Mouse (Mus musculus): ENCODE results near the gene Lor.

Gene Lor

DNA sequence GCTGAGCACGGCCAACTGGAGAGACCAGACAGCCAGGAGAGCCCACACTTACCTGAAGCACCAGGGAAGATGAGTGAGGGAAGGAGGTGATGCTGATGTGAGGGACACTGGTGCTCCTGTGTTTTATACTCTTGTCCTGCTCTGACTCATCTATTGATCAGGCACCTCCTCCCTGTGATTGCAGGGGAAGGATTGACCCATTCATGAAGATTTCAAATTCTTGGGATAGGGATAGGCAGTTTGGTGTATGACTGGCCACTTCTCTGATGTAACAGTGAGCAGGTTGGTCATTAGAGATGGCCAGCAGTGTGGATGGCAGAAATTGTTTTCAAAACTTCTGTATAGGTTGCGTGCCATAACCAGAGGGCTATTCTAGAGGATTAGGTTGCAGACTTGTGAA, at the start of gene Lor:
Lor (minus strand) TSS at position 101 of the 400 bp plus-strand sequence.
- no peak for DNase-seq

DNA sequence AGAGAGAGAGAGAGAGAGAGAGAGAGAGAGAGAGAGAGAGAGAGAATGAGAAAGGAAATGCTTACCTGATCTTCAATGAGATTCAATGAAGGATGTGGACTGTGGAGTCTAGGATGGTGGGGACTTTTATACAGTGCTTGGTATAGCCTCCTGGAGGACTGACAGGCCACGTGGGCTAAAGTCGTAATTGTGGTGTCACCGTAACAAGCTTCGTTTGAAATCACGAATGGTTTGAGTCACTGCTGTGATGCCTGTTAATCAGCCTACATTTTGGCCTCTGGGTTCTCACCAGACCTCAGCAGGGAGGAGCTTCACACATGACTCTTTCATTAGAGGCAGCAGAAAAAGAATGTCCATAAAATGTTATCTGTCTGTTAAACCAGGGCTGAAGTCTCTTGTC, 40.9 kb upstream of the Lor start, which contains the start of gene Prr9:
Prr9 (minus strand) TSS at position 101 of the 400 bp plus-strand sequence.
- no peak for DNase-seq

DNA sequence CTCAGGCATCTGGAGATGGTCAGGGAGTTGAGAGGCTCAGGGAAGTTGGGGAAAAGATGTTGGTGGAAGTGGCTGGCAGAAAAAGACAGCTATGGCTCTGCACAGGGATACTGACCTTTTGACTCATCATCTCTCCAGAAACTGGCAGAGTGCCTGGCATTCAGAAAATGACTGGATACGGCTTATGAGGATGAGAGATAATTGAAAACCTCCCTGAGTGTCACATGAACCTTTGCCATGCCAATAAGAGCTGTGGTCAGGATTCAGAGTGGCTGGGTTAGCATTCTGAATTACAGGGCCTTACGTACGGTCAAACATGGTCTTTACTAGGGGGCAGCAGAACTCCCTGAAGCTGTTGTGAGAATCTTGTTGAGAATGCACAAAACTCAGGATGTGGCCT, 38.0 kb upstream of the Lor start:
- DNase-seq = no peak

DNA sequence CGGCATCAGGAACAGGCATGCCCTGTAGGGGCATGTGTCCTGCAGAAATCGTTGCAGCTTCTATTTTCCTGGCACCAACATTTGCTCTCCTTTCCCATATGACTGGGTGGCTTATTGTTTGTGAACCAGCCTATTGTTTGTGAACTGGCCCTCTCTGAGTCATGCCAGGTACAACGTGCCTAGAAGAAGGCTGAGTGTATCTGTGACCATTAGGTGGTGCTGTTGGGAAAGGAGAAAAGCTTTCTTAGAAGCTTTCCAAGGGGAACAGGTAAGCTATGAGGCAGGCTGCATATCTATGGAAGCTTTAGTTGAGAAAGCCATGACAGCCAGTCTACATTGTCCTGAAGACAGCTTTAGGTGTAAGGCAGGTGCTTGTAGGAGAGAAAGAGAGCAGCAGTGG, 35.0 kb upstream of the Lor start:
- DNase-seq = no peak

DNA sequence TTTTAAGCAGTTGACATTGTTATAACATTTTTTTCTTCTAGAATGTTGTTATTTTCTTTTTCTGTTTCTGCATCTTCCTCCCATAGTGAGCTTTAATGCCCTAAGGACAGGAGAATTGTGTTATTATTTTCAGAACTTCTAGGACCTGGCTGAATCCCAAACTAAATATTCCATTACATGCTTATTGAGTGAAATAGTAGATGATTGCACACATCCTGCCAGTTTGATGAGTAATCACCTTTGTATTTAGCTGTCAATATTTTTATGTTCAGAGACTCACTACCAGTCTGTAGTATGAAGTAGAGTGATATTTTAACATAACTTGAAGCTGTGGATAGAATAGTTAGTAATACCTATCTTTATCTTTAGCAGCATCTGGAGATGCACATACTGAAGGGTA, 28.6 kb upstream of the Lor start:
- no peak for DNase-seq

DNA sequence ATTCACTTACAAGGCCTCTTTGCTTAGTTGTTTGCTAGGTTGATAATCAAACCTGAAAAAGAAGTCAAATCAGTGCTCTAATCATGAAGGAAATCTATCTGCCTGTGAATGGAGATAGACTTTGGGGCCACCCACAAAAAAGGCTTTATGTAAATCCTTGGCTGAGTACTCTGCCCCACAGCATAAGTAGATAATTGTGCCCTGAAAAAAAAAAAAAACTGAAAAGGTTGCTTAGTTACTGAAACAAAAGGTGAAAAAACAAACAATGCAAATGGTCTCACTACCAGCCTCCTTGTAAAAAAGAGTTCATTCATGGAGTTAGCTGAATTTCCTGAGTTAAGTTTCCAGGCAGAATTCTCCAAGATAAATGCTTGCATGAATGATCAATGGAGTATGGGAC, 27.8 kb upstream of the Lor start:
- DNase-seq = no peak

DNA sequence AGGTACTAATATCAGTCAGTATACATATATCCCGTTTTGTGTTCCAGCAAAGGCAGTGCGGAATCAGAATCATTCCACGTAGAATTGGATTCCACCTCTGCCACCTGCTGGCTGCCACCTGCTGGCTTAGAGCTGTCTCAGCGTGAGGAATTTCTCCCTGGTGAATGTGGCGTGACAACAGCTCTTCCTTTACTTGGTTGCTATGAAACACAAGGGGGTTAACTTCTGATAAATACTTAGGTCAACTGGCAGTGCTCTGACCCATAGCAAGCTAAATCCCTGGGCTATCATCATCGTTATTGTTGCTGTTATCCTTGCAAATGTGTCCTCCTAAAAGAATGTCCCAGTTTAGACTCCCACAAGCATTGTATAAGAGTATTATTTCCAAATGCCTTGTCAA, 23.6 kb upstream of the Lor start:
- DNase-seq = peak; percentile 84

DNA sequence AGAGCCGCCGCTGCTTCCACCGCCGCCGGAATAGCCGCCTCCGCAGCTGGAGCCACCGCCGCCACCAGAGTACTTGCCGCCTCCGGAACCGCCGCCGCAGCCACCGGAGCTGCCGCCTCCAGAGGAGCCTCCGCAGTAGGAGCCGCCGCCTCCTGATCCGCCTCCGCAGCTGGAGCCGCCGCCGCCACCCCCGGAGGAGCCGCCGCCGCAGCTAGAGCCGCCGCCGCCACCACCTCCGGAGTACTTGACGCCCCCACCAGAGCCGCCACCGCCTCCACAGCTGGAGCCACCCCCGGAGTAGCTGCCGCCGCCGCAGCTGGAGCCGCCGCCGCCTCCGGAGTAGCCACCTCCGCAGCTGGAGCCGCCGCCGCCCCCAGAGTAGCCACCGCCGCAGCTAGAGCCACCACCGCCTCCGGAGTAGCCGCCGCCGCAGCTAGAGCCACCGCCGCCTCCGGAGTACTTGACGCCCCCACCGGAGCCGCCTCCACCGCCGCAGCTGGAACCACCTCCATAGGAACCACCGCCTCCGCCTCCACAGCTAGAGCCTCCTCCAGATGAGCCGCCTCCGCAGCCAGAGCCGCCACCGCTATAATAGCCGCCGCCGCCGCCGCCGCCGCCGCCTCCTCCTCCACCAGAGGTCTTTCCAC, 1.5 kb downstream of the Lor start:
- peak; percentile 91 for DNase-seq

DNA sequence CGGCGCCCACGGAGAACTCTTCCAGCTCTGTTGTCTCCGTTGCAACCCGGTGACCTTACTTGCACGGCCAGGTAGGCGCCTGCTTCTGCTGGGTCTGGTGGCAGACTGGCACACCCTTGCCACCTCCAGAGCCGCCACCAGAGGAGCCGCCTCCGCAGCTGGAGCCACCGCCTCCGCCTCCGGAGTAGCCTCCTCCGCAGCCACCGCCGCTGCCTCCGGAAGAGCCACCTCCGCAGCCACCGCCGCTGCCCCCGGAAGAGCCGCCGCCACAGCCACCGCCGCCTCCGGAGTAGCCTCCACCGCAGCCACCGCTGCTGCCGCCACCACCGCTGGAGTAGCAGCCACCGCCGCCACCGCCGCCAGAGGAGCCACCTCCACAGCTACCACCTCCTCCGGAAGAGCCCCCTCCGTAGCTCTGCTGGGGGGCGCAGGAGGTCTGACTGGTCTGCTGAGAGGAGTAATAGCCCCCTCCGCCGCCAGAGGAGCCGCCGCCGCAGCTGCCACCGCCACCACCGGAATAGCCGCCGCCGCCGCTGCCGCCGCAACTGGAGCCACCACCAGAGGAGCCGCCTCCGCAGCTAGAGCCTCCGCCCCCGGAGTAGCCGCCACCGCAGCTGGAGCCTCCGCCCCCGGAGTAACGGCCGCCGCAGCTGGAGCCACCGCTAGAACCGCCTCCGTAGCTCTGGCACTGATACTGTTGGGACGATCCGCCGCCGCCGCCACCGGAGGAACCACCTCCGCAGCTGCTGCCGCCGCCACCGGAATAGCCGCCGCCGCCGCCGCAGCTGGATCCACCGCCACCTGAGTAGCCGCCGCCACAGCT, 2.3 kb downstream of the Lor start:
- DNase-seq = peak; percentile 97

DNA sequence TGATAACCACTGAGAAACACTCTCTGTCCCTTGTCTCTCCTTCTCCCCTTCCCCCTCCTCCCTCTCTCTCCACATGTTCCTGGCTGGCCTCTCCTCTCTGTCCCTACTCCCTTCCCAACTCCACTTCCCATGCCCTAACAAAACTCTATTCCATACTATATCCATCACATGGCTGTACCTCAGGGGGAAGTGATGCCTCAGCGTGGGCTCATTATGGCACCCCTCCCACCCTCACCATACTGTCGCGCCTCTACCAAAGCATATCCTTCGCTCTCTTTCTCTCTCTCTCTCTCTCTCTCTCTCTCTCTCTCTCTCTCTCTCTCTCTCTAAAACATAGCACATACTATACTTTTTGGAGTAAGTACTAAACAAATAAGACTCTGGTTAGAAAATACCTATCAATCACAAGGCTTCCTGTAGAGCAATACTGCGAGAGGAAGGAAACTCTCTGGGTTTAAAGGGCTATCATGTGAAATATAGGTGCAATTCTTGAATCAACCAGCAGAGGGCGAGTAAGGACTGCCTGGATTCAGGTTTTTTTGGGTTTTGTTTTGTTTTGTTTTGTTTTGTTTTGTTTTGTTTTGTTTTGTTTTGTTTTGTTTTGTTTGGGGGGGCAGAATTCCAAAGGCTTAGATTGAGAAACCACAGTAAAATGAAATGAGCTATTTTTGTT, 32.4 kb downstream of the Lor start:
- no peak for DNase-seq

DNA sequence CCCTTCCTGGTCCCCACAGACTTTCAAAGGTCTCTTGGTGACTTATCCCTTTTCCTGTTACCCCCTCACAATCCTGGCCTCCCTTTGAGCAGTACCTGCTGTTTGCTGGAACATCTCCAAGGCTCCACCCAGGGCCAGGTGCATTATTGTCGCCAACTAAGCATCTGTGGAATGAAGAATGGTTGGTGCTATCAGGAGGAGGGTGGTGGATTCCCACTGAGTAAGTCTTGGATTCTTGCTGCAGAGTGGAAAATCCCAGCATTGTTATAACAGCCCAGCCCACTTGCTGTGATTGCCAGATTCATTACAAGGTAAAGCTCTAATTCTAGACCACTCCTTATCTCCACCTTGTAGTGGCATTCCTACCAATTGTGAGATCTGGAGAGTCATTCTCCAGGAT, 49.0 kb downstream of the Lor start:
- no peak for DNase-seq

DNA sequence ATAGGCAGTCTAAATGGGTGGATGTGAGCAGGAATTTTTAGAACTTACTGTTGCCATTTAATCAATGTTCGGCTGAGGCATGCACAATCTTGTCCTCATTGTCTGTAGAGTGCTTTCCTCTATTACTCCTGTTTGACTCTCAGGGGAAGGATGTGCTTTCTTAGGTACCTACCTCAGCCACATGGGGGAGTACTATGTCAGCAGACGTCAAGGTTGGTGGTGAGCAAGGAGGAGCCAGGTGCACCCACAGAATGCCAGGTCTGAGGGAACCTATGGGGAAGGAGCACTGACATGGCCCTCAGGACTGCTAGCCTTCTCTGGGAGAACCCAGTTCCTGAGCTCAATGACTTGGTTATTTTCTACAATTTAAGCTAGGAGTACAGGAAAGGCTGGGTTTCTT, 49.7 kb downstream of the Lor start:
- DNase-seq = no peak
